Mouse (Mus musculus): ENCODE measurements at regions not wholly inside any gene's neighbourhood (a gene's known extent, or its start where the extent isn't known, plus 50 kb on each side); places are given as distances from the start of the nearest gene placed in this dataset.

GRCm38 (mm10) chr8:77949640-77950039, 225.4 kb upstream of the Ednra start:
- no peak overlapping the region for H3K27ac ChIP-seq (ENCODE audit: insufficient read depth, low read depth, low read length)
- H3K4me3 ChIP-seq (ENCODE audit: insufficient read depth, low read depth, low read length), result no peak overlapping the region
- no peak for TF ChIP-seq POLR2A (IDR thresholded peaks at IDR 0.05; ENCODE audit: insufficient read depth, low read depth, low read length)
- TF ChIP-seq CTCF (IDR thresholded peaks at IDR 0.05; ENCODE audit: insufficient read depth, low read depth, low read length), result no peak
- 95% methylated on average over 5 of the region's 5 CpGs for WGBS
- no peaks in the 10 kb centered on the region for H3K4me1 ChIP-seq (ENCODE audit: control insufficient read depth, insufficient read depth, low read length)

DNA sequence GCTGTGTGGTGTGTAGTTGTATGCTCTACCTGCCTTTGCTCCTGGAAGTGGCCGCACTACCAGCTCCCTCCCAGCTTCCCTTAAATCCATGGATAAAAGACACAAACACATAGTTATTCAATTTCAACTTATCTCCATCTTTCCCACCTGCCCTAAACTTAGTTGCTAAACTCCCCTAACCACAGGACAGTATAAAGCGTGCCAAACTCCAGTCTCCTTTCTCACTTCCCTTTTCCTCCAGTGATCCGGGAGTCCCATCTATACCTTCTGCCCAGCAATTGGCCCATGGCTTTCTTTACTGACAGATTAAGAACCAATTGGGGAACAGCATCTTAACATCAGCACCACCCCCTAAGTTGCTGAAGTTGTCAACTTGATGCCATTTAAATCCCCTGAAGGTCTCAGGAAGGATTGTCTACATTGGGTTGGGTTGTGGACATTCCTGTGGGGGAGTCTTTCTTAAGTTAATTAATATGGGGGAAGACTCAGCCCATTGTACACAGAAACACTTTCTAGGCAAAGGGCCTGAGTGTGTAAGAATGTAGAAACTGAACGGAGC, 234.6 kb upstream of the Ednra start:
- no peaks in the 10 kb centered on the region for H3K4me1 ChIP-seq (ENCODE audit: control insufficient read depth, insufficient read depth, low read length)
- no peak overlapping the region for H3K4me3 ChIP-seq (ENCODE audit: insufficient read depth, low read depth, low read length)
- TF ChIP-seq POLR2A (IDR thresholded peaks at IDR 0.05; ENCODE audit: insufficient read depth, low read depth, low read length), result no peak
- no peak for TF ChIP-seq CTCF (IDR thresholded peaks at IDR 0.05; ENCODE audit: insufficient read depth, low read depth, low read length)
- 84% methylated on average over 4 of the region's 4 CpGs for WGBS
- H3K27ac ChIP-seq (ENCODE audit: insufficient read depth, low read depth, low read length), result no peak overlapping the region

DNA sequence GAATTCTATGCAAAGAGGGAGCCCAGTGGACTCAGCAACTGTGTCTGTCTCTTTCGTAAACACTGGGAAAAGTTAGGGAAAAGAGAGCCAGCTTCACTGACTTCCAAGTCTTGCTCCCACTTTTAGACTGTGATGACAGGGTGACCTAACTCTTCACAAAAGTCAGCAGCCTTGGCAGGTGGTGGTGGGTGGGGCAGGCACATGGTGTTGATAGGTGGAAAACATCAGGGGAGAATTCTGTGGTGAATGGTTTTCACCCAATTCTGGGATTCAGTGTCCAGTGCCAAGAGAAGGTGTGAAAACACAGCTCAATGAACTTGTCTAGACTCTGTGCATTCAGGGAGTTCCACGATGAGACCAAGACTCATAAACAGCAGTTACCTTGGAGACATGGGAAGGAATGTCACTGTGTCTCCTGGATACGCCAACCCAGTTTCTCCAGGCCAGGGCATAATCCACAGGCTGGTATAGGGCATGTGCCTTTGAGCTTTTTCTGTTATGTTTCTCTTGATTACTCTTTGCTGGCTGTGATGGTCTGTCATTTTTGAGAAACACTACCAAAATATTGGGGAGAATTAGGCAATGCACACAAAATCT, 238.9 kb upstream of the Ednra start:
- TF ChIP-seq CTCF (IDR thresholded peaks at IDR 0.05; ENCODE audit: insufficient read depth, low read depth, low read length) (no peak), POLR2A (IDR thresholded peaks at IDR 0.05; ENCODE audit: insufficient read depth, low read depth, low read length) (no peak)
- Histone ChIP-seq H3K4me1 (ENCODE audit: control insufficient read depth, insufficient read depth, low read length) (no peaks in the 10 kb centered on the region), H3K4me3 (ENCODE audit: insufficient read depth, low read depth, low read length) (no peak overlapping the region), H3K27ac (ENCODE audit: insufficient read depth, low read depth, low read length) (no peak overlapping the region)
- WGBS, result 70% methylated on average over 3 of the region's 3 CpGs

GRCm38 (mm10) chr8:77970378-77970777, 242.7 kb upstream of the Ttc29 start:
- 81% methylated on average over 8 of the region's 8 CpGs for WGBS
- Histone ChIP-seq H3K4me3 (ENCODE audit: insufficient read depth, low read depth, low read length) (no peak overlapping the region), H3K27ac (ENCODE audit: insufficient read depth, low read depth, low read length) (no peak overlapping the region), H3K4me1 (ENCODE audit: control insufficient read depth, insufficient read depth, low read length) (no peaks in the 10 kb centered on the region; the same call in 1 of the 2 replicates)
- TF ChIP-seq CTCF (IDR thresholded peaks at IDR 0.05; ENCODE audit: insufficient read depth, low read depth, low read length) (no peak), POLR2A (IDR thresholded peaks at IDR 0.05; ENCODE audit: insufficient read depth, low read depth, low read length) (no peak)

- Histone ChIP-seq H3K4me1 (ENCODE audit: control insufficient read depth, insufficient read depth, low read length) (no peaks in the 10 kb centered on the region; the same call in 1 of the 2 replicates), H3K4me3 (ENCODE audit: insufficient read depth, low read depth, low read length) (no peak overlapping the region), H3K27ac (ENCODE audit: insufficient read depth, low read depth, low read length) (no peak overlapping the region)
- 72% methylated on average over 4 of the region's 4 CpGs for WGBS
- TF ChIP-seq CTCF (IDR thresholded peaks at IDR 0.05; ENCODE audit: insufficient read depth, low read depth, low read length) (no peak), POLR2A (IDR thresholded peaks at IDR 0.05; ENCODE audit: insufficient read depth, low read depth, low read length) (no peak)
Measured at GRCm38 (mm10) chr8:77973714-77974113, 239.4 kb upstream of the Ttc29 start.

- no peak overlapping the region for H3K4me3 ChIP-seq (ENCODE audit: insufficient read depth, low read depth, low read length)
- TF ChIP-seq CTCF (IDR thresholded peaks at IDR 0.05; ENCODE audit: insufficient read depth, low read depth, low read length), result no peak
- no peak for TF ChIP-seq POLR2A (IDR thresholded peaks at IDR 0.05; ENCODE audit: insufficient read depth, low read depth, low read length)
- 63% methylated on average over 2 of the region's 2 CpGs for WGBS
Measured at GRCm38 (mm10) chr8:77979106-77979505, 234.0 kb upstream of the Ttc29 start.

GRCm38 (mm10) chr8:77980701-77981100, 232.4 kb upstream of the Ttc29 start:
- Histone ChIP-seq H3K4me1 (ENCODE audit: control insufficient read depth, insufficient read depth, low read length) (no peaks in the 10 kb centered on the region), H3K27ac (ENCODE audit: insufficient read depth, low read depth, low read length) (no peak overlapping the region), H3K4me3 (ENCODE audit: insufficient read depth, low read depth, low read length) (no peak overlapping the region)
- TF ChIP-seq POLR2A (IDR thresholded peaks at IDR 0.05; ENCODE audit: insufficient read depth, low read depth, low read length) (no peak), CTCF (IDR thresholded peaks at IDR 0.05; ENCODE audit: insufficient read depth, low read depth, low read length) (no peak)
- 92% methylated on average over 3 of the region's 3 CpGs for WGBS

More at GRCm38 (mm10) chr8:77979106-77979505, 234.0 kb upstream of the Ttc29 start:
- H3K27ac ChIP-seq (ENCODE audit: insufficient read depth, low read depth, low read length), result no peak overlapping the region
- no peaks in the 10 kb centered on the region for H3K4me1 ChIP-seq (ENCODE audit: control insufficient read depth, insufficient read depth, low read length)

DNA sequence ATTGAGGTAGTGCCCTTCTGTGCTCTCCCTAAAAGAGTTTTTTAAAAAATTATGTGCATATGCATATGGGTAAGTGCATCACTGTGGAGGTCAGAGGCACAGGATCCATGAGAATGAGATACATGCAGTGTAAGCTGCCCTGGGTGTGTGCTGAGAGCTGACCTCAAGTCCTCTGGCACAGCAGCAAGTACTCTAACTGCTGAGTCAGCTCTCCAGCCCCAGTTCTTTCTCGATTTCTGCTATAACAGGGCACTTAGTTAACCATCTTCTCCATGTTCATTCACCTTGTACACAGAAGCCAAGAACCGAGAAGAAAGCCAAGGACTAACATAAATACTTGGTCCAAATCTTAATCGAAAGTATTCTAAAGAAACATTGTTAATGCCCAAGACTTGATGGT, 231.1 kb upstream of the Ttc29 start:
- TF ChIP-seq POLR2A (IDR thresholded peaks at IDR 0.05; ENCODE audit: insufficient read depth, low read depth, low read length), result no peak
- TF ChIP-seq CTCF (IDR thresholded peaks at IDR 0.05; ENCODE audit: insufficient read depth, low read depth, low read length), result no peak
- no peaks in the 10 kb centered on the region for H3K4me1 ChIP-seq (ENCODE audit: control insufficient read depth, insufficient read depth, low read length)
- no peak overlapping the region for H3K27ac ChIP-seq (ENCODE audit: insufficient read depth, low read depth, low read length)
- WGBS, result 82% methylated on average over 3 of the region's 3 CpGs
- no peak overlapping the region for H3K4me3 ChIP-seq (ENCODE audit: insufficient read depth, low read depth, low read length)

GRCm38 (mm10) chr8:77983476-77983875, 229.6 kb upstream of the Ttc29 start:
- no peak for TF ChIP-seq POLR2A (IDR thresholded peaks at IDR 0.05; ENCODE audit: insufficient read depth, low read depth, low read length)
- no peak for TF ChIP-seq CTCF (IDR thresholded peaks at IDR 0.05; ENCODE audit: insufficient read depth, low read depth, low read length)
- no peaks in the 10 kb centered on the region for H3K4me1 ChIP-seq (ENCODE audit: control insufficient read depth, insufficient read depth, low read length)
- 35% methylated on average over 3 of the region's 3 CpGs for WGBS
- no peak overlapping the region for H3K4me3 ChIP-seq (ENCODE audit: insufficient read depth, low read depth, low read length)
- no peak overlapping the region for H3K27ac ChIP-seq (ENCODE audit: insufficient read depth, low read depth, low read length)

Data from olfactory bulb, adult 2 months (tissue).